Mouse (Mus musculus) retina, postnatal 1 day (tissue): ENCODE data around the gene Ripor2.

Experiments used
- DNase-seq: peaks from one replicate; pipeline ENCODE4 v3.0.0-alpha.2; 2012

Gene Ripor2

DNA sequence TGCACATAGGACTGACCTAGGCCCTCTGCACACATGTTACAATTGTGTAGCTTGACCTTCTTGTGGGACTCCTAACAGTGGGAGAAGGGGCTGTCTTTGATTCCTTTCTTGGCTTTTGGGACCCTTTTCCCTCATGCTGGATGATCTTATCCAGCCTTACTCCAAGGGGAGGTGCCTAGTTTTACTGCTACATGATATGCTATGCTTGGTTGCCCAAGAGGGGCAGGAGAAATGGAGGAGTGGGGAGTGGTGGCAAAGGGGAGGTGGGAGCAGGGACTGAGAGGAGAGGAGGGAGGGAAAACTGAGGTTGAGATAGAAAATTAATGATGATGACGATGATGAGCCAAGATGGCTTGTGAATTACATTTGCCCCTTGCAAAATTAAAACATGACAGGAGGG, 37.7 kb downstream of the Ripor2 start:
- DNase-seq = no peak

- DNase-seq = peak; percentile 20
Measured at GRCm38 (mm10) chr13:24620439-24620838, 38.5 kb downstream of the Ripor2 start.

DNA sequence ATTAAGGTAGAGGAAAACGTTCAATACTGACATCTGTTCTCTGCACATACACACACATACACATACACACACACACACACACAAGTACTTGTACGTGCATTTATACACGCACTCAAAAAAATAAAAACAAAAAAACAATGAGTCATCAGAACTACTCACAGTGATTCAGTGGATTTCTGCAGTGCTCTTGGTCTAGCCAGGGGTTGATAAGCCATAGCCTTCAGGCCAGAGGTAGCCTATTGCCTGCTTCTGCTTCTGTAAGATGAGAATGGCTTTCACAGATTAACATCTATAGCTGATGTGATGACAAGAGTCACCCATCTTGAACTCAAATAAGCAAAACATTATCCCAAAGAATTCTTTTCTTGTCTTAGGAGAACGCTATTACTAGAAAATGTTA, 41.6 kb downstream of the Ripor2 start:
- no peak for DNase-seq

GRCm38 (mm10) chr13:24625071-24625470, 43.1 kb downstream of the Ripor2 start:
- peak; percentile 44 for DNase-seq

GRCm38 (mm10) chr13:24626698-24627436, 44.9 kb downstream of the Ripor2 start:
- no peak for DNase-seq

DNA sequence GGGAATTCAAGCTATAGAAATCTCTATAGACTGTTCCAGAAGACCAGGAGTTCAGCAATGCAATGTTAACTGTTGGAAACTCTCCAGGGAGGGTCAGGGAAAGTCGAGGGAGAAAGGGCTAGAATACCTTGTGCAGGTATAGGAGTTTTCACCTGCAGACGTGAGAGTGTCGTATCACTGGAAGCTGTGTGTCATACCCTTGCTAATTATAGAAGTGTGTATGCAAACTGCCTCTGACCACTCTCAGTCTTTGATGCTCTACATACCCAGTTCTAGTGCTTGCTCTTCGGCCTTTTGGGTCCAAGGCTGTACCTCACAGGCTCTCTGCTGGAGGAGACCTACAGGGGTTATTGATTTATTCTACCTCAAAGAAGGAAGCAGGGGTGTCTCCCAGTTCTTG, 46.2 kb downstream of the Ripor2 start:
- no peak for DNase-seq

GRCm38 (mm10) chr13:24629073-24629621, 47.2 kb downstream of the Ripor2 start:
- peak; percentile 81 for DNase-seq

- DNase-seq = peak; percentile 55
Measured at GRCm38 (mm10) chr13:24630364-24630763, 48.4 kb downstream of the Ripor2 start.

DNA sequence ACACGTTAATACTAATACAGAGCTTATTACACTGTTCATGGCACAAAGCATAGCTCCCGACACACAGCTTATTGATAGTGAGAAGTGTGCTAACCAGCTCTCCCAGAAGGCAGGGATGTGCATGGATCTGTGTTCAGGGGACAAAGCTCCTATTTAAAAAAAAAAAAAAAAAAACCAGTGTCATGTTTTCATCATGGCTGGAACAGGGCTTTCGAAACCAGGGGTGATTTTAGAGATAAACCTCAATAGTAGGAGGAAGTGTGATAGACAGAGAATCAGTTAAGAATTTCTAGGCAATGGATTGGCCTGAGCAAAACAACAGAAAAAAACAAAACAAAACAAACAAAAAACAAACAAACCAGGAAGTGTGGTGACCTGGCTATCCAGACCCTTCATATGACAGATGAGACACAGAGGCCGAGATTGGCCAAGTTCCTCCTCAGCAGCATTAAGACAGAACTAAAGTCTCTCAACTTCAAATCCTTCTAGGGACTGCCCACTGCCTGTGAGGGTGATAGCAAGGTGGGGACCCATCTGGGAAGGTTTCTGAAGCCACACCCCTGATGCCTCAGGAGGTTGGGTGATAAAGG, 51.1 kb downstream of the Ripor2 start:
- DNase-seq = no peak

DNA sequence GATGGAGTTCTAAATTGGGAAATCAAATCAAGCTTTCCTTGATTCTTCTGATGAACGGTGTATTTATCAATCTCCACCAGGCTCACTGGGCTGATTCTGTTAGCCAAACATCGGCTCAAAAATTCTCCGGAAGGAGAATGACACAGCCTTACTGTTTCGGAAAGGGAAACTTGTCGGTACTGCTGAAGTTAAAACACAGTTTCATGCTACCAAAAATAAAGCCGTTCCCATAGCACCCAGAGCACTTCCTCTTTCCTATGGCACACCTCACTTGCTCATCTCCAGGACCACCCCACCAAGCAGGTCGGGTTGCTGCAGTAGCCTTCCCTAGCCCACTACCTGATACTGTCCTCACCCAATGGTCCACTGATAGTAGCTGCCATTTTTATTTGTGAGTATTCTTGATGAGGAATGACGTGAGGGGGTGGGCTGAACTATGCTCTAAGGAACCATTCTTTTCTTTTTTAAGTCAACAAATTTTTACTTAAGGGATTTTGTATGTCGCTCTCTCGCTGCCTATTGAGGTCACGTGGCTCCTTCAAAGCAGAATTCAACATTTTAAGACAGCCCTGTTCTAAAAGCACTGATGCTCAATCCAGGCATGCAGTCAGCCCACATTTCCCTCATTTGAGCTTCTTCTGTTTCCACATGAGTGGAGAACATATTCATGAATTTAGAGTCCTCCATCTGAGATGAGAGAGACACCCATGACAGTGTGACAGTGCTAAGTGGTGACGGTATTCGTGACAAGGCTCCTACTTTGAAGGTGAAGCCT, 52.5 kb downstream of the Ripor2 start:
- peak; percentile 49 for DNase-seq

- peak; percentile 85 for DNase-seq
Measured at GRCm38 (mm10) chr13:24638371-24639214, 56.6 kb downstream of the Ripor2 start.

DNA sequence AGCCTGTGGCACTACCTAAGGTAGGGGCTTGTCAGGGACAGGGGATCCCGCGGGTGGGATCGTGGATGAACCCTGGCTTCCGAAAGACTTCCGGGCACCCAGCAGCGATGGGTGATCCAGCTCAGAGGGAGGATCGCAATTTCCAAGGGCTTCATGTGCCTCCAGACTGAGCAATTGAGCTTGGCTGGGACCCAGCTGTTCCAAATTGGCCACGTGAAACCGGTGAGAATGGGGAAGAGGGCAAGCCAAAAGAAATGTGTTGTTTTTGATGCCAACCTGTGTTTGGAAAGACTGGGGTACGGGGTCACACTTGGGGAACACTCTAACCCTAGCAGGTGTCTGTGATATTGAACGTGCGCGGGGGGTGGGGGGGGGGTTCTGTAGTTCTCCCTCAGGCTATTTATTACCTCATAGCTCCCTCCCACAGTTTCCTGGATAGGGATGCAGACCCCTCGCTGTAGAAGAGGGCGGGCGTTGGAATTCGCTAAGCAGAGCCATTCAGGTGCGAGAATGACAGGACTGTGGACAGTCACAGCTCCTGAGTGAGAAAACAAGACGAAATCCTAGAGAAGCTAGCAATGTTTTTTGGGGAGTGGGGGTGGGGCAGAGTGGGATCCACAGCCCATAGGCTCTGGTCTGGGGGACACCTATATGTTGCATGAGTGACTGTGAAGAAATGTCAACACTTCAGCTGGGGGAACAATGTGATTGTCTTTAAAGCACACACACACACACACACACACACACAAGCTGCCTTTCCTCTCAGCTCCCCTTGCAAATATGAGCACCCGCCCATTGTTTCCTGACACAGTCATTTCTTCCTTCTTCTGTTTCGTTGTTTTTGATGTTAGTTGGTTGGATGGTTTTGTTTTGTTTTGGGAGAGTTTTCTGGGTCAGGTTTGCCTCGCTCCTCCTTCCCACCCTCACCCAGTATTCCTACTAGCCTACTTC, 57.5 kb downstream of the Ripor2 start:
- peak; percentile 64 for DNase-seq

GRCm38 (mm10) chr13:24640166-24640560, 58.2 kb downstream of the Ripor2 start:
- no peak for DNase-seq

GRCm38 (mm10) chr13:24640836-24641385, 58.9 kb downstream of the Ripor2 start:
- no peak for DNase-seq

- DNase-seq = peak; percentile 91
Measured at GRCm38 (mm10) chr13:24641491-24642430, 59.8 kb downstream of the Ripor2 start.

DNA sequence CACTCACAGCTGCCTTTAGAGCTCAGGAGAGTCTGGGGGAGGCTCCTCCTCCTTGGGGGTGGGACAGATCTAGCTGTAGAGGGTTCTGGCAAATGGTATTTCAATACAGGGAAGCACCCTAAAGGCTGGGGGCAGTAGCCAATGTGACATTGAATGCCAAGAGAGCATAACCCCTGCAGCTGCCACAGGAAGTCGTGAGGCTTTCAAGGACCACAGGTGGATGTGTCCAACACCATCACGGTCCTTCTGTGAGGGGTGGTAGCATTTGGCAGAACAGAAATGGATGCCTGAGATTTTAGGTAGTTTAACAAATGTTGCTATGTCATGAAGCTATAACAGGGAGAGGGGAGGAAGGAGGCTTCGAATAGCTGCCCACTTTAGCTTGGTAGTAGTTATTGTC, 63.2 kb downstream of the Ripor2 start:
- no peak for DNase-seq

GRCm38 (mm10) chr13:24646324-24646723, 64.3 kb downstream of the Ripor2 start:
- no peak for DNase-seq

- no peak for DNase-seq
Measured at GRCm38 (mm10) chr13:24647444-24647843, 65.5 kb downstream of the Ripor2 start.

GRCm38 (mm10) chr13:24648027-24648426, 66.0 kb downstream of the Ripor2 start:
- no peak for DNase-seq

- no peak for DNase-seq
Measured at GRCm38 (mm10) chr13:24648668-24649067, 66.7 kb downstream of the Ripor2 start.
